ENCODE assay signal across 18 mouse cellular contexts in genomic region chr11:121407366-121408155, GRCm38 (mm10). TPM values are rescaled to one million over a fixed set of nuclear protein-coding genes. Genes with fewer than 3 reads are reported as not detected.
DNase-seq lines count a peak whose midpoint lies in the region; TF ChIP-seq lines count a peak whose summit lies in the region.
"Had no signal": no experiment of that assay in that cellular context is flagged by ENCODE, and none has a peak within 500 bp of the region (broad histone marks: within the 10 kb centered on the region; RNA-seq: fewer than 3 reads in every experiment).

No protein-coding gene starts in this region.

- H3K4me1 ChIP-seq in olfactory bulb, adult 2 months (ENCODE audit: control insufficient read depth, insufficient read depth, low read length), result peaks cover 15% of the 10 kb centered on the region
- H3K4me1 ChIP-seq: heart, embryonic 10.5 days; hindbrain, embryonic 12.5 days; liver, embryonic 15.5 days had no signal

- no peak for DNase-seq in gastrocnemius, adult 2 months
- DNase-seq in gastrocnemius, postnatal 25 days, result no peak
- DNase-seq in right cerebral cortex, adult 18-20 months, result peak; percentile 74
- DNase-seq in right cerebral cortex, postnatal 4 days, result no peak
- DNase-seq in kidney, postnatal 25 days, result no peak
- no peak for DNase-seq in testis, postnatal 10 days (ENCODE audit: low spot score)
- DNase-seq: cerebellum, postnatal 10 days; gastrocnemius, postnatal 10 days; heart, postnatal 10 days; kidney, adult 9 months; midbrain, embryonic 14.5 days; thymus, postnatal 4 days had no signal

- WGBS in olfactory bulb, adult 2 months, result 46% methylated on average over 3 of the region's 3 CpGs

- peak overlapping the region; percentile 67 for H3K27ac ChIP-seq in gastrocnemius, adult 2 months
- H3K27ac ChIP-seq in olfactory bulb, adult 2 months (ENCODE audit: insufficient read depth, low read depth, low read length), result peak overlapping the region; percentile 94
- H3K27ac ChIP-seq: forebrain, embryonic 13.5 days; heart, embryonic 10.5 days; hindbrain, embryonic 12.5 days; liver, embryonic 15.5 days had no signal

- intact Hi-C loops in gastrocnemius, adult 2 months (cut with DNase I), result no loop called here

- no peak for TF ChIP-seq CTCF in gastrocnemius, adult 2 months (IDR thresholded peaks at IDR 0.05)
- TF ChIP-seq CTCF in olfactory bulb, adult 2 months (IDR thresholded peaks at IDR 0.05; ENCODE audit: insufficient read depth, low read depth, low read length), result no peak

- no peak overlapping the region for H3K4me3 ChIP-seq in gastrocnemius, adult 2 months
- H3K4me3 ChIP-seq in olfactory bulb, adult 2 months (ENCODE audit: insufficient read depth, low read depth, low read length), result no peak overlapping the region
- H3K4me3 ChIP-seq: forebrain, embryonic 13.5 days; heart, embryonic 10.5 days; hindbrain, embryonic 12.5 days; liver, embryonic 15.5 days had no signal

- no peak for TF ChIP-seq POLR2A in olfactory bulb, adult 2 months (IDR thresholded peaks at IDR 0.05; ENCODE audit: insufficient read depth, low read depth, low read length)

RNA-seq across cellular contexts. Expression of gene Fn3krp, which starts 13.6 kb away (rescaled TPM):
- total RNA-seq in gastrocnemius, adult 2 months (2021), result 1 to 10 TPM; 3.7 to 4.8 TPM
- total RNA-seq in gastrocnemius, postnatal 25 days (2021), result 1 to 10 TPM; 3.5 to 4.4 TPM
- not detected in 2 replicates for polyA plus RNA-seq in olfactory bulb, adult 2 months (2012; ENCODE audit: insufficient read depth, insufficient read length, low replicate concordance, missing spikeins)

RNA-seq across cellular contexts. Expression of gene Rab40b, which starts 19.5 kb away (rescaled TPM):
- 10 to 100 TPM in 1 of 2 experiments, 1 to 10 TPM in 1; 9.9 to 11.8 TPM for total RNA-seq in gastrocnemius, adult 2 months (2021)
- total RNA-seq in gastrocnemius, postnatal 25 days (2021), result 10 to 100 TPM; 10.4 to 11.6 TPM
- not detected in 2 replicates for polyA plus RNA-seq in olfactory bulb, adult 2 months (2012; ENCODE audit: insufficient read depth, insufficient read length, low replicate concordance, missing spikeins)
- total RNA-seq: megakaryocyte, adult 5-6 weeks had no signal

RNA-seq across cellular contexts. Expression of gene Fn3k, which starts 27.2 kb away (rescaled TPM):
- total RNA-seq in gastrocnemius, adult 2 months (2021), result 10 to 100 TPM; 17.6 to 20.6 TPM
- total RNA-seq in gastrocnemius, postnatal 25 days (2021), result 10 to 100 TPM; 12.2 to 13.8 TPM
- not detected in 2 replicates for polyA plus RNA-seq in olfactory bulb, adult 2 months (2012; ENCODE audit: insufficient read depth, insufficient read length, low replicate concordance, missing spikeins)

RNA-seq across cellular contexts. Expression of gene Tbcd, which starts 44.2 kb away (rescaled TPM):
- 10 to 100 TPM; 13.8 to 14.8 TPM for total RNA-seq in gastrocnemius, adult 2 months (2021)
- total RNA-seq in gastrocnemius, postnatal 25 days (2021), result 10 to 100 TPM; 10.2 to 12.5 TPM
- not detected in 2 replicates for polyA plus RNA-seq in olfactory bulb, adult 2 months (2012; ENCODE audit: insufficient read depth, insufficient read length, low replicate concordance, missing spikeins)

RNA-seq across cellular contexts. Expression of gene Wdr45b, which starts 53.3 kb away (rescaled TPM):
- 10 to 100 TPM; 21.1 to 21.6 TPM for total RNA-seq in gastrocnemius, adult 2 months (2021)
- 10 to 100 TPM; 17.9 to 18.4 TPM for total RNA-seq in gastrocnemius, postnatal 25 days (2021)
- polyA plus RNA-seq in olfactory bulb, adult 2 months (2012; ENCODE audit: insufficient read depth, insufficient read length, low replicate concordance, missing spikeins), result not detected in 2 replicates
